Mouse (Mus musculus): ENCODE data around the gene Llph. TPM values are rescaled to one million over a fixed set of nuclear protein-coding genes. Genes with fewer than 3 reads are reported as not detected.

Gene Llph
- total and polyA plus RNA-seq, 3 experiments, result 75.9 to 237 (median 103) TPM

DNA sequence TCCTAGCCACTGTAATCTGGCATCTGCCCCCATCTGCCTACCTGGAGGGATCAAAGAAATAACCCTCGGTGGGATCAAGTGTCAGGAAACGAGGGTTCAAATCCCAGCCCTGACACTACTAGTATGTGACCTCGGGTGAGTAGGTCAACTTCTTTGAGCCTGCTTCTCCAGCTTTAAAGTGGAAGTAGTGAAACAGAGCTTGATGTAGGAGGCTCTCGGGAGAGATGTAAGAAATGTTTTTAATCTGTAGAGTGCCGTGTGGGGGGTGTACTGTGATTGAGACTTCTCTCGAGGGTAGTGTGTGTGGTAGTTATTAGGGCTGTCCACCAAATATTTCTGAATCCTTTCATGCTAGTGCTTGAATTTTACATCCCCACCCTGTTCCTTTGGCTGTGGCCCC lies 15.6 kb downstream of the Llph start:
- Histone ChIP-seq H3K4me1 (ENCODE audit: control insufficient read depth in 1 of 2, insufficient read depth in 2 of 2) (peaks cover 7 to 18% of the 10 kb centered on the region in 2 experiments), H3K79me2 (replicated peaks; ENCODE audit: control insufficient read depth, extremely low read depth, insufficient read depth, poor library complexity, severe bottlenecking) (no peaks in the 10 kb centered on the region), H3K36me3 (replicated peaks in 1 of 2; ENCODE audit: control insufficient read depth in 1 of 2, insufficient read depth in 1 of 2, low read length in 1 of 2) (no peaks in the 10 kb centered on the region), H3K27ac (ENCODE audit: insufficient read depth, low read depth) (no peak overlapping the region), H3K9me3 (replicated peaks; ENCODE audit: low read length) (no peaks in the 10 kb centered on the region), H3K4me3 (replicated peaks in 1 of 3; ENCODE audit: low read depth in 2 of 3, low read length in 2 of 3, poor library complexity in 1 of 3) (no peak overlapping the region), H3K9ac (ENCODE audit: insufficient read depth, low read depth) (no peak overlapping the region), H3K27me3 (replicated peaks) (no peaks in the 10 kb centered on the region), H3K4me2 (ENCODE audit: insufficient read depth, low read depth, poor library complexity, severe bottlenecking) (no peak overlapping the region)
- in situ Hi-C loops (cut with MboI; ENCODE audit: low pct_ligation_motif_present, low pct_unique_long_range_greater_than_20kb, low sequenced_read_pairs), result loop anchor here (25.0 kb wide), 1 partner anchor 1020 kb away; no protein-coding TSS in a partner anchor
- dilution Hi-C loops (cut with MboI; ENCODE audit: extremely low pct_ligation_motif_present, extremely low pct_unique_long_range_greater_than_20kb, low sequenced_read_pairs), result no loop called here
- no peak for TF ChIP-seq EP300 (IDR thresholded peaks at IDR 0.05; ENCODE audit: low read length)
- no peak for TF ChIP-seq CHD2 (IDR thresholded peaks at IDR 0.05; ENCODE audit: low read length)
- TF ChIP-seq UBTF (IDR thresholded peaks at IDR 0.05; ENCODE audit: low read depth, low read length), result no peak
- TF ChIP-seq TCF12 (IDR thresholded peaks at IDR 0.05; ENCODE audit: low read depth, low read length), result no peak
- TF ChIP-seq ZC3H11A (IDR thresholded peaks at IDR 0.05; ENCODE audit: low read depth, low read length), result no peak
- no peak for TF ChIP-seq MEF2A (IDR thresholded peaks at IDR 0.05; ENCODE audit: borderline replicate concordance, low read depth, low read length)
- TF ChIP-seq JUND (conservative IDR thresholded peaks at IDR 0.05; ENCODE audit: low read depth, low read length), result no peak
- TF ChIP-seq SIN3A (IDR thresholded peaks at IDR 0.05; ENCODE audit: low read length), result no peak
- no peak for TF ChIP-seq MYC (IDR thresholded peaks at IDR 0.05; ENCODE audit: low read depth, low read length)
- no peak for TF ChIP-seq MAZ (IDR thresholded peaks at IDR 0.05; ENCODE audit: low read depth, low read length)
- no peak for TF ChIP-seq ELF1 (IDR thresholded peaks at IDR 0.05; ENCODE audit: low read depth, low read length)
- TF ChIP-seq RAD21 (IDR thresholded peaks at IDR 0.05; ENCODE audit: low read depth, low read length), result no peak
- no peak for TF ChIP-seq USF1 (IDR thresholded peaks at IDR 0.05; ENCODE audit: low read depth, low read length)
- no peak for TF ChIP-seq ZMIZ1 (IDR thresholded peaks at IDR 0.05; ENCODE audit: low read depth, low read length)
- DNase-seq (ENCODE audit: extremely low read depth), result no peak

DNA sequence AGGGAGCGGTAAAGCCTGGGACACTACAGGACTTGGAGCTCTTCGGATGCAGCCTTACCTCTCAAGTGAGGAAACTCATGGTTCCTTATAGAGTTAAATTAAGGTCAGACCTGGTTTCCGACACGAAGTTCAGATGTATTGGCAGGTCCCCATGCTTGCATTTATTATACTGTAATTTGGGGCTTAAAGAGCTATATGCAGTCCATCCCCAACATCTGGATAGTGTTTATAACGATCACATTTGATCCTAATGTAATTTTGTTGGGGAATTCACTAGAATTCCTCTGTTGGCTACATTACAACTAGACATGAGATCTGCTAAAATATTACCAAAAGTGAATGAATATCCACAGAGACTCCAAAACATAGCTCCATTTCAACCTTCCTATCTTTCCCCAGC lies 18.8 kb downstream of the Llph start:
- no peak for DNase-seq (ENCODE audit: extremely low read depth)
- peaks cover 7 to 18% of the 10 kb centered on the region in 2 experiments for H3K4me1 ChIP-seq (ENCODE audit: control insufficient read depth in 1 of 2, insufficient read depth in 2 of 2)
- no peak overlapping the region for H3K27ac ChIP-seq (ENCODE audit: insufficient read depth, low read depth)
- H3K9me3 ChIP-seq (replicated peaks; ENCODE audit: low read length), result no peaks in the 10 kb centered on the region
- H3K79me2 ChIP-seq (replicated peaks; ENCODE audit: control insufficient read depth, extremely low read depth, insufficient read depth, poor library complexity, severe bottlenecking), result no peaks in the 10 kb centered on the region
- dilution Hi-C loops (cut with MboI; ENCODE audit: extremely low pct_ligation_motif_present, extremely low pct_unique_long_range_greater_than_20kb, low sequenced_read_pairs) (no loop called here), in situ Hi-C loops (cut with MboI; ENCODE audit: low pct_ligation_motif_present, low pct_unique_long_range_greater_than_20kb, low sequenced_read_pairs) (loop anchor here (25.0 kb wide), 1 partner anchor 1017 kb away; no protein-coding TSS in a partner anchor)
- no peak overlapping the region for H3K9ac ChIP-seq (ENCODE audit: insufficient read depth, low read depth)
- no peak overlapping the region for H3K4me2 ChIP-seq (ENCODE audit: insufficient read depth, low read depth, poor library complexity, severe bottlenecking)
- H3K36me3 ChIP-seq (replicated peaks in 1 of 2; ENCODE audit: control insufficient read depth in 1 of 2, insufficient read depth in 1 of 2, low read length in 1 of 2), result no peaks in the 10 kb centered on the region
- H3K4me3 ChIP-seq (replicated peaks in 1 of 3; ENCODE audit: low read depth in 2 of 3, low read length in 2 of 3, poor library complexity in 1 of 3), result no peak overlapping the region
- TF ChIP-seq TCF12 (IDR thresholded peaks at IDR 0.05; ENCODE audit: low read depth, low read length) (no peak), E2F4 (IDR thresholded peaks at IDR 0.05; ENCODE audit: insufficient replicate concordance, low read depth, low read length) (no peak), UBTF (IDR thresholded peaks at IDR 0.05; ENCODE audit: low read depth, low read length) (no peak), ETS1 (conservative IDR thresholded peaks at IDR 0.05; ENCODE audit: low read depth, low read length) (no peak), NRF1 (IDR thresholded peaks at IDR 0.05; ENCODE audit: low read depth, low read length) (no peak), RCOR1 (conservative IDR thresholded peaks at IDR 0.05; ENCODE audit: low read depth, low read length) (no peak), MAX (IDR thresholded peaks at IDR 0.05; ENCODE audit: low read length) (no peak), CTCF (conservative IDR thresholded peaks at IDR 0.05 in 1 of 2, IDR thresholded peaks at IDR 0.05 in 1 of 2; ENCODE audit: low read depth in 2 of 2, low read length in 2 of 2) (no peak), MAFK (IDR thresholded peaks at IDR 0.05; ENCODE audit: insufficient replicate concordance, low read length) (no peak), KAT2A (IDR thresholded peaks at IDR 0.05; ENCODE audit: insufficient replicate concordance, low read length) (no peak), MEF2A (IDR thresholded peaks at IDR 0.05; ENCODE audit: borderline replicate concordance, low read depth, low read length) (no peak), NELFE (IDR thresholded peaks at IDR 0.05; ENCODE audit: low read depth, low read length) (no peak)
- H3K27me3 ChIP-seq (replicated peaks), result no peaks in the 10 kb centered on the region
